ENCODE assay signal across 24 mouse cellular contexts in genomic region chr1:20623375-20623774, GRCm38 (mm10). TPM values are rescaled to one million over a fixed set of nuclear protein-coding genes. Genes with fewer than 3 reads are reported as not detected.
"Had no signal": no experiment of that assay in that cellular context is flagged by ENCODE, and none has a peak within 500 bp of the region (broad histone marks: within the 10 kb centered on the region; RNA-seq: fewer than 3 reads in every experiment).

No protein-coding gene starts in this region.

- H3K27ac ChIP-seq: lung, embryonic 15.5 days; macrophage; midbrain, embryonic 13.5 days; midbrain, embryonic 15.5 days; neural tube, embryonic 13.5 days; neural tube, embryonic 15.5 days; stomach, embryonic 15.5 days; stomach, postnatal 0 days had no signal

- H3K36me3 ChIP-seq: lung, embryonic 15.5 days; midbrain, embryonic 13.5 days; midbrain, embryonic 15.5 days; neural tube, embryonic 13.5 days; neural tube, embryonic 15.5 days; stomach, embryonic 15.5 days had no signal

- H3K4me1 ChIP-seq: megakaryocyte, embryonic 14.5 days; midbrain, embryonic 13.5 days; midbrain, embryonic 15.5 days; neural tube, embryonic 13.5 days; neural tube, embryonic 15.5 days; stomach, embryonic 15.5 days had no signal

- H3K4me3 ChIP-seq: lung, embryonic 15.5 days; megakaryocyte, embryonic 14.5 days; midbrain, embryonic 13.5 days; midbrain, embryonic 15.5 days; neural tube, embryonic 13.5 days; neural tube, embryonic 15.5 days; stomach, embryonic 15.5 days had no signal

- H3K4me2 ChIP-seq: lung, embryonic 15.5 days; midbrain, embryonic 11.5 days; midbrain, embryonic 13.5 days; midbrain, embryonic 15.5 days; neural tube, embryonic 13.5 days; neural tube, embryonic 15.5 days; stomach, embryonic 15.5 days had no signal

- H3K9me3 ChIP-seq: lung, embryonic 15.5 days; megakaryocyte, embryonic 14.5 days; midbrain, embryonic 13.5 days; midbrain, embryonic 15.5 days; neural tube, embryonic 13.5 days; neural tube, embryonic 15.5 days; stomach, embryonic 15.5 days had no signal

- H3K27me3 ChIP-seq: lung, embryonic 15.5 days; megakaryocyte, embryonic 14.5 days; midbrain, embryonic 13.5 days; midbrain, embryonic 15.5 days; neural tube, embryonic 13.5 days; neural tube, embryonic 15.5 days; stomach, embryonic 15.5 days had no signal

- ATAC-seq: liver, postnatal 0 days; lung, postnatal 0 days; midbrain, embryonic 13.5 days; midbrain, embryonic 15.5 days had no signal

- DNase-seq: liver, postnatal 0 days; lung, adult 2 months; lung, postnatal 14 days; lung, postnatal 36 days; retina, postnatal 1 day; right cerebral cortex, adult 18-20 months; right cerebral cortex, postnatal 25 days; thymus, adult 2 months; thymus, postnatal 25 days; thymus, postnatal 4 days had no signal

- H3K9ac ChIP-seq: liver, postnatal 0 days; lung, embryonic 15.5 days; midbrain, embryonic 13.5 days; midbrain, embryonic 15.5 days; neural tube, embryonic 13.5 days; neural tube, embryonic 15.5 days; stomach, embryonic 15.5 days had no signal

RNA-seq across cellular contexts. Expression of gene Pkhd1, which starts 5.5 kb away (rescaled TPM):
- total RNA-seq: megakaryocyte progenitor cell, adult 5-6 weeks; monocyte, adult 5-6 weeks had no signal
- polyA plus RNA-seq: macrophage; midbrain, embryonic 11.5 days; midbrain, postnatal 0 days had no signal
